Mouse (Mus musculus) liver (tissue): Measurements from ENCODE around the gene Slc30a5.
A peak's percentile ranks its signal among the peaks of the same experiment; 100 is the strongest.

ENCODE experiments used
- DNase-seq: peaks from one replicate; pipeline ENCODE4 v3.0.0-alpha.2; 2020; ENCODE audit warnings: mixed read lengths

Slc30a5 gene

GRCm38 (mm10) chr13:100832741-100833639 is at the start of gene Slc30a5:
Slc30a5 (minus strand) TSS chr13:100833427.
- peak; percentile 100 for DNase-seq

- no peak for DNase-seq
These were observed 48.7 kb upstream of the Slc30a5 start for GRCm38 (mm10) chr13:100881944-100882343.

- DNase-seq: no peak
These were observed 46.6 kb upstream of the Slc30a5 start for GRCm38 (mm10) chr13:100879806-100880205.

- DNase-seq: no peak
These were observed 46.1 kb upstream of the Slc30a5 start for GRCm38 (mm10) chr13:100879326-100879725.

- DNase-seq: no peak
These were observed 45.0 kb upstream of the Slc30a5 start for GRCm38 (mm10) chr13:100878264-100878663.

GRCm38 (mm10) chr13:100877703-100878102 is 44.5 kb upstream of the Slc30a5 start:
- no peak for DNase-seq

- peak; percentile 11 for DNase-seq
These were observed 41.9 kb upstream of the Slc30a5 start for GRCm38 (mm10) chr13:100875103-100875502.

- DNase-seq: no peak
These were observed 41.4 kb upstream of the Slc30a5 start for GRCm38 (mm10) chr13:100874588-100874987.

GRCm38 (mm10) chr13:100873530-100873929 is 40.3 kb upstream of the Slc30a5 start:
- peak; percentile 23 for DNase-seq

- DNase-seq: no peak
These were observed 38.4 kb upstream of the Slc30a5 start for GRCm38 (mm10) chr13:100871445-100872171.

- no peak for DNase-seq
These were observed 36.6 kb upstream of the Slc30a5 start for GRCm38 (mm10) chr13:100869813-100870212.

GRCm38 (mm10) chr13:100866311-100866710 is 33.1 kb upstream of the Slc30a5 start:
- DNase-seq: peak; percentile 28

- DNase-seq: peak; percentile 62
These were observed 32.5 kb upstream of the Slc30a5 start for GRCm38 (mm10) chr13:100865744-100866143.

- DNase-seq: peak; percentile 82
These were observed 30.7 kb upstream of the Slc30a5 start for GRCm38 (mm10) chr13:100863914-100864313.

- peak; percentile 18 for DNase-seq
These were observed 25.9 kb upstream of the Slc30a5 start for GRCm38 (mm10) chr13:100859117-100859516.

- DNase-seq: no peak
These were observed 20.9 kb upstream of the Slc30a5 start for GRCm38 (mm10) chr13:100854174-100854573.

GRCm38 (mm10) chr13:100853120-100853519 is 19.9 kb upstream of the Slc30a5 start:
- DNase-seq: no peak

GRCm38 (mm10) chr13:100849137-100849536 is 15.9 kb upstream of the Slc30a5 start:
- no peak for DNase-seq

- no peak for DNase-seq
These were observed 13.8 kb upstream of the Slc30a5 start for GRCm38 (mm10) chr13:100846891-100847579.

- no peak for DNase-seq
These were observed 13.0 kb upstream of the Slc30a5 start for GRCm38 (mm10) chr13:100846254-100846653.

- DNase-seq: peak; percentile 21
These were observed 10.7 kb upstream of the Slc30a5 start for GRCm38 (mm10) chr13:100843944-100844343.

GRCm38 (mm10) chr13:100843016-100843725 is 9.9 kb upstream of the Slc30a5 start:
- DNase-seq: no peak
